Mouse (Mus musculus): ENCODE results near the gene Rgcc. TPM values are rescaled to one million over a fixed set of nuclear protein-coding genes. Genes with fewer than 3 reads are reported as not detected.

The Rgcc gene
- polyA plus RNA-seq, 1 experiment: not detected

DNA sequence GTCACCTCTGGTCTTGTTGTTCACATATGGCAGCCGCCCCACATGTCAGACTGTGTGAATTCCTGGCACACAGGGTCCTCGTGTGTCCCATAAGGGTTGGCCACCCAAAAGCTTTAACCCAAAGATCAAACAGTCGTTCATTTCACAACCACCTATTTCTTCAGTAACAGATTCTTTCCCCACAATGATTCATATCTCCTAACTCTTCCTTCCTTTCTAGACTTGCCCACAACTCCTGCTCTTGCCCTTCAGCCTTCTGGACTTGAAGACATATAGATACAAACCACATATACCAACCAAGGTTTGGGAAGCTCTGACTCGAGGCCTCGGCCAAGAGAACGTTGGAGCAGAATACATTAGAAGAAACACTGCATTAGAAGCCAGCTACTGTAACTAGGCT lies 35.7 kb downstream of the Rgcc start:
- WGBS: 94% methylated on average over 6 of the region's 6 CpGs
- peaks cover 2% of the 10 kb centered on the region for H3K4me1 ChIP-seq (ENCODE audit: control insufficient read depth, insufficient read depth, low read length)
- H3K27ac ChIP-seq (ENCODE audit: insufficient read depth, low read depth, low read length): no peak overlapping the region
- H3K4me3 ChIP-seq (ENCODE audit: insufficient read depth, low read depth, low read length): no peak overlapping the region
- no peak for TF ChIP-seq POLR2A (IDR thresholded peaks at IDR 0.05; ENCODE audit: insufficient read depth, low read depth, low read length)

DNA sequence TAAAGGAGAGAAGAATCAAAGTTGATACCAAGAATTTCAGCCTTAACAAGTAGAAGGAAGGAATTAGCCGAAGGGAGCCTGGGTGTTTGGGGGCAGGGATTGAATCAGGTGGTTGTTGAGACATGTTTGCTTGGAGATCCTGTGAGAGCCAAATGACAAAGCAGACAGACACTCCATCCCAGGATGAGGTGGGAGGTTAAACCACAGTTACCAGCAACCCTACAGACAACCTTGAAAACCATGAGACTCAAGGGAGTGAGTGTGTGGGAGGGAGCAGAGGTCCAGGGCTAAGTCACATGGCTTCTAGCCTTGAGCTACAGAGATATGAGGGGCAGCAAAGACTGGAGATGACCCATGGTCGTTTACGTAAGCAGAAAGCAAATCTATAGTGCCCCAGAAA lies 38.1 kb downstream of the Rgcc start:
- Histone ChIP-seq H3K27ac (ENCODE audit: insufficient read depth, low read depth, low read length) (no peak overlapping the region), H3K4me1 (ENCODE audit: control insufficient read depth, insufficient read depth, low read length) (no peaks in the 10 kb centered on the region), H3K4me3 (ENCODE audit: insufficient read depth, low read depth, low read length) (no peak overlapping the region)
- TF ChIP-seq CTCF (IDR thresholded peaks at IDR 0.05; ENCODE audit: insufficient read depth, low read depth, low read length): no peak
- no peak for TF ChIP-seq POLR2A (IDR thresholded peaks at IDR 0.05; ENCODE audit: insufficient read depth, low read depth, low read length)
- WGBS: 92% methylated on average over 3 of the region's 3 CpGs

DNA sequence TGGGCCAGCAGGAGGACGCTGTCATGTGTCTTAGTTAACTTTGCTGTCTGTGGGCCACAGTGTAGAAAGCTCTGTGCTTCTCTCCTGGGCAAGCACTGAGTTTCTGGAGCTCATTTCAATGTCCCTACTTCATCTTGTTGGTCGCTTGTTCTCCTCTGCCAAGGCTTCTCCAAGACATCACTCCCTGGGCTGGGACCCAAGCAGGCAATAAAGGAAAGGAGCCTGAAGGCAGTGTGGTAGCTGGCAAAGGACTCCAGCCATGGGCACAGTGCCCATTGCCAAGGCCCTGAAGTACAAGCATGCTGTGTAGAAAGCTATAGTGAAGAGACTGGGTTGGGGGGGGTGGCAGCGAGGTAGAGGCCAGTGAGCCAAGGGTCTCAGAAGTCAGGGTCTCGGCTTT lies 38.8 kb downstream of the Rgcc start:
- Histone ChIP-seq H3K4me3 (ENCODE audit: insufficient read depth, low read depth, low read length) (no peak overlapping the region), H3K4me1 (ENCODE audit: control insufficient read depth, insufficient read depth, low read length) (no peaks in the 10 kb centered on the region), H3K27ac (ENCODE audit: insufficient read depth, low read depth, low read length) (no peak overlapping the region)
- TF ChIP-seq CTCF (IDR thresholded peaks at IDR 0.05; ENCODE audit: insufficient read depth, low read depth, low read length): no peak
- no peak for TF ChIP-seq POLR2A (IDR thresholded peaks at IDR 0.05; ENCODE audit: insufficient read depth, low read depth, low read length)
- 66% methylated on average over 4 of the region's 4 CpGs for WGBS

DNA sequence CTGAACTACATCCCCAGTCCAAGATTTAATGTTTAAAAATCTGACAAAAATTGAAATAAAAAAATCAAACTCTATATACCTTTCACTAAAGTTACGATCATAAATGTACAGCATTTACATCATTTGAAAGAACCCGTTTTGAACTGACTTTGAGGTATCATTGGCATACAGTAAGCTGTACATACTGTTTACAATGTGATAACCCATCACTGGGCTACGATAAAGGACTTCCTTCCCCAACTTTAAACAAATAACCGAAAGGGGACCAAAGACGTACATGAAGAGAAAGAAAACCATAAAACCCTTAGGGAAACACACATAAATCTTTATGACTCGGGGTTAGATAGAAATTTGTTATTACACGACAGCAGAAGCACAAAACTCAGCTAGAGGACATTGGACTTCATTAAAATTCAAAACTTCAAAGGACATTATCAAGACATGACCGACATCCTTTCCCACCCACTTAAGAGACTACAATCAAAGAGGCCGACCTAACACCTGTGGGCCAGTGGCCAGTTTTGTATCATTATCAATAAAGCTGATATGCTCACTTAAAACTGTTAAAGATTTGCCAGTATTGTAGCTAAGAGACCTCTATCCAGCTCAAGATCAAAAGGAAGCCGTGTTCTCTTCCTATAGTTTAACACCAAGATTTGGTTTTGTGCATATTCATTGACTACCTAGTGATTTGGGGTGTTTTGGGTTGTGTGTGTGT lies 42.2 kb downstream of the Rgcc start:
- Histone ChIP-seq H3K4me3 (ENCODE audit: insufficient read depth, low read depth, low read length) (no peak overlapping the region), H3K4me1 (ENCODE audit: control insufficient read depth, insufficient read depth, low read length) (no peaks in the 10 kb centered on the region), H3K27ac (ENCODE audit: insufficient read depth, low read depth, low read length) (no peak overlapping the region)
- TF ChIP-seq CTCF (IDR thresholded peaks at IDR 0.05; ENCODE audit: insufficient read depth, low read depth, low read length): no peak
- no peak for TF ChIP-seq POLR2A (IDR thresholded peaks at IDR 0.05; ENCODE audit: insufficient read depth, low read depth, low read length)
- WGBS: 94% methylated on average over 10 of the region's 10 CpGs

DNA sequence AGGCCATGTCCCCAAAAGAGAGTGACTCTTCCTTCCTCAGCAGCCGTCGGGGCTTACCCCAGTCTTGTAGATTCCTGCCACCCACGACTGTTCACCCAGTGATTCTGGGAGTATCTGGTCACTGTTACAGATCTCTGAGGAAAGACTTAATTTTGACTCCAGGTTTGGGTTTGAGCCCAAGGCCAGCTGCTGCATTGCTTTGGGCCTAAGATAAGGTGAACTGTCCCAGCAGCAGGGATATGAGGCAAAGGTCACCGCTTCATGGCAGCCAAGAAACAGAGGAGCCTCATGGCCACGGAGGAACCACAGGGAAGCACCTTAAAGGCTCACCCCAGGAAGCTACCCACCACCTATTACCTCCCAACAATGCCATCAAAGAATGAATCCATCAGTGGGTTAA lies 44.8 kb downstream of the Rgcc start:
- no peak for TF ChIP-seq POLR2A (IDR thresholded peaks at IDR 0.05; ENCODE audit: insufficient read depth, low read depth, low read length)
- no peak for TF ChIP-seq CTCF (IDR thresholded peaks at IDR 0.05; ENCODE audit: insufficient read depth, low read depth, low read length)
- WGBS: 91% methylated on average over 5 of the region's 5 CpGs
- Histone ChIP-seq H3K27ac (ENCODE audit: insufficient read depth, low read depth, low read length) (no peak overlapping the region), H3K4me1 (ENCODE audit: control insufficient read depth, insufficient read depth, low read length) (no peaks in the 10 kb centered on the region), H3K4me3 (ENCODE audit: insufficient read depth, low read depth, low read length) (no peak overlapping the region)

DNA sequence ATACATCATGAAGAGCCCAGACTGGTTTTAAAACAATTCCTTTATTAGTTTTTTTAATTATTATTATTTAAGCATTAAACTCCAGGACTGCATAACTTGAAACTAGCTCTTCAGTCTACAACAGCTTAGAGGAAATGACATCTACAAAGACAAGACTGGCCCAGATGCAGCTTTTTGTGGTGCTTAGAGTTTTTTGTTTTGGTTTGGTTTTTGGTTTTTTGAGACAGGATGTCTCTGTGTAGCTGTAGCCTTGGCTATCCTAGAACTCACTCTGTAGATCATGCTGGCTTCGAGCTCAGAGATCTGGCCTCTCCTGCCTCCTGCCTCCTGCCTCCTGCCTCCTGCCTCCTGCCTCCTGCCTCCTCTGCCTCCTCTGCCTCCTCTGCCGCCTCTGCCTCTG lies 45.7 kb downstream of the Rgcc start:
- no peak overlapping the region for H3K4me3 ChIP-seq (ENCODE audit: insufficient read depth, low read depth, low read length)
- H3K4me1 ChIP-seq (ENCODE audit: control insufficient read depth, insufficient read depth, low read length): no peaks in the 10 kb centered on the region
- TF ChIP-seq CTCF (IDR thresholded peaks at IDR 0.05; ENCODE audit: insufficient read depth, low read depth, low read length) (no peak), POLR2A (IDR thresholded peaks at IDR 0.05; ENCODE audit: insufficient read depth, low read depth, low read length) (no peak)
- no peak overlapping the region for H3K27ac ChIP-seq (ENCODE audit: insufficient read depth, low read depth, low read length)
- WGBS: 92% methylated on average over 2 of the region's 2 CpGs

- Histone ChIP-seq H3K4me1 (ENCODE audit: control insufficient read depth, insufficient read depth, low read length) (peaks cover 4% of the 10 kb centered on the region; the same call in 1 of the 2 replicates), H3K4me3 (ENCODE audit: insufficient read depth, low read depth, low read length) (no peak overlapping the region), H3K27ac (ENCODE audit: insufficient read depth, low read depth, low read length) (no peak overlapping the region)
- TF ChIP-seq POLR2A (IDR thresholded peaks at IDR 0.05; ENCODE audit: insufficient read depth, low read depth, low read length) (no peak), CTCF (IDR thresholded peaks at IDR 0.05; ENCODE audit: insufficient read depth, low read depth, low read length) (no peak)
- WGBS: 85% methylated on average over 5 of the region's 5 CpGs
Observed at GRCm38 (mm10) chr14:79251727-79252285, 49.6 kb downstream of the Rgcc start.

DNA sequence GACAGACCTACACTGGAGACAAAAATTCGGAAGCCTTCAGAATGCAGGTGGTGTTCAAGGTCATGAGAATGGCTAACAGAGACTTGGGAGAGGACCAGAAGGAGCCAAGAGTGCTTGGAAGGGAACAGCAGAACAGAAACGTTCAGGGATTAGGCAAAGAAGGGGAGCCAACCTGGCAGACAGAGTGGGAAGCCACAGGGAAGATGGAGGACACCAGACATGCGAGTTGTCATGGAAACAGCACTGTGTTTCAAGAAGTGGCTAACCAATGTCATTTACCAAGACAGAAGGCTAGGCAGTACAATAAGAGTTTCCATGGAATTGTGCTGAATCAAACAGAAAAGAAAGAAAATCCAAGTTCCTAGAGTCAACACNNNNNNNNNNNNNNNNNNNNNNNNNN lies 56.9 kb downstream of the Rgcc start:
- TF ChIP-seq CTCF (IDR thresholded peaks at IDR 0.05; ENCODE audit: insufficient read depth, low read depth, low read length) (no peak), POLR2A (IDR thresholded peaks at IDR 0.05; ENCODE audit: insufficient read depth, low read depth, low read length) (no peak)
- peaks cover 5% of the 10 kb centered on the region; the same call in 1 of the 2 replicates for H3K4me1 ChIP-seq (ENCODE audit: control insufficient read depth, insufficient read depth, low read length)
- no peak overlapping the region for H3K4me3 ChIP-seq (ENCODE audit: insufficient read depth, low read depth, low read length)
- 60% methylated on average over 3 of the region's 3 CpGs for WGBS
- no peak overlapping the region for H3K27ac ChIP-seq (ENCODE audit: insufficient read depth, low read depth, low read length)

- H3K4me1 ChIP-seq (ENCODE audit: control insufficient read depth, insufficient read depth, low read length): peaks cover 4% of the 10 kb centered on the region
- H3K4me3 ChIP-seq (ENCODE audit: insufficient read depth, low read depth, low read length): no peak overlapping the region
- WGBS: 68% methylated on average over 12 of the region's 12 CpGs
- TF ChIP-seq CTCF (IDR thresholded peaks at IDR 0.05; ENCODE audit: insufficient read depth, low read depth, low read length): no peak
- TF ChIP-seq POLR2A (IDR thresholded peaks at IDR 0.05; ENCODE audit: insufficient read depth, low read depth, low read length): no peak
- H3K27ac ChIP-seq (ENCODE audit: insufficient read depth, low read depth, low read length): no peak overlapping the region
Observed at GRCm38 (mm10) chr14:79243038-79243883, 58.2 kb downstream of the Rgcc start.
